Comparison of ENCODE assay signal across 8 mouse cellular contexts in the genomic region with DNA sequence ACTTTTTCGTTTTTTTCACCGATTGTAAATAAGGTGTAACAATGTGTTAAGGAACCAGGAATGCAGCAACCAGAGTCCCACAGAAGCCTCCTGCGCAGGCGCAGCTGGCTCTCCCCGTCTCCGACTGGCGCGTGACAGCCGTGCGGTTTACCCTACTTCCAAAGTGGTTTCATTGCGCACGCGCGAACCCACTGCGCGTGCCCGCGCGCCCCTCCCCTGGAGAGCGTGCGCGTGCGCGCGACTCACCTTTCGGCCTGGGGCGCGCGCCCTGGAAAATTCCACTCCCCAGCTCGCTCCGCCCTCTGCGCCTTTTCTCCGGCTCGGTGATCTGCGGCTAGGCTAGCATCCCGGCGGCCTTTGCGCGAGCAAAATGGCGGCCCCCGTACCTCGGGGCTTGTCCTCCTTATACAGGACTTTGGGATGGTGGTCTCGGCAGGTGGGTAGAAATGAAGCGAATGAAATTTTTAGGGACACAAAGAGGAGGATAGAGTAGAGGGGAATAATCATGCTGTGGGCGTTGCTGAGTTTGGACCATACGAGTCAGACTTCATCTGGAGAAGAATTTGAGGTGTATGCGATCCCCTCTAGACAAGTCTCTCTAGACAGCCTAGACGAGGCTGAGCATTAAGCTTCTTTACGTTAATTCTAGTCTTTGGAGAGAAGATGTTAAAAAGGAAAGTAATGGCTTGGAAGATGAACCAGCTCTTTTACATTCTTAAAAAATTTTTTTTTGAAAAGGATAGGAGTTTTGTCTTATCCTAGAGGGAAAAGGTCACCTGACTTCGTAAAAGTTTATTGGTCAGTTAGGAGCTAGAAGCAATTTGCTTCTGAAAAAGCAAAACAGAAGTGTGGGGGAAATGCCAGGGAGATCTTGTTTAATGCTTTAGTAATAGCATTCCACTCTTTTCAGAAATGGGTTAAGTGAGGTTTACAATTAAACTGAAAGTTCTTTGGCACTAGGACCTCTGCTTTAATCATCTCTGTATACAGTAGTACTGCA. TPM values are rescaled to one million over a fixed set of nuclear protein-coding genes. Genes with fewer than 3 reads are reported as not detected.
DNase-seq lines count a peak whose midpoint lies in the region; ATAC-seq lines count a peak whose summit lies in the region.

Gene Mrpl45 (plus strand): TSS at position 213 of the 1,000 bp plus-strand sequence.

- WGBS in hindbrain, embryonic 11.5 days: under 1% methylated on average over 50 of the region's 50 CpGs

- H3K4me1 ChIP-seq in hindbrain, embryonic 11.5 days (replicated peaks; ENCODE audit: control insufficient read depth, insufficient read depth, low read length): peaks cover 2% of the 10 kb centered on the region; the same call in 1 of the 2 replicates

- H3K36me3 ChIP-seq in hindbrain, embryonic 11.5 days (ENCODE audit: control insufficient read depth, insufficient read depth, low read length): no peaks in the 10 kb centered on the region

- H3K4me2 ChIP-seq in hindbrain, embryonic 11.5 days (replicated peaks; ENCODE audit: low read depth, low read length): peak within 1 kb of the TSS; percentile 28

- peak within 1 kb of the TSS; percentile 62 for H3K9ac ChIP-seq in hindbrain, embryonic 11.5 days (ENCODE audit: low read depth, low read length)

- DNase-seq in MN1 (ENCODE audit: low spot score): peak; percentile 98
- peak; percentile 99 for DNase-seq in cerebellum, adult 9-10 months
- DNase-seq in frontal cortex, adult 2 months (ENCODE audit: extremely low spot score in 1 of 2, low spot score in 1 of 2): peak; percentile 94 to 99
- peak; percentile 100 for DNase-seq in hindbrain, embryonic 11.5 days (ENCODE audit: low spot score)
- DNase-seq in layer of hippocampus, postnatal 10 days (ENCODE audit: low spot score in 2 of 2): peak; percentile 98 to 99
- peak; percentile 98 for DNase-seq in lung, postnatal 10 days
- DNase-seq in ovary, postnatal 36 days (ENCODE audit: low spot score): peak; percentile 99
- peak; percentile 99 for DNase-seq in thymus, postnatal 25 days

- H3K4me3 ChIP-seq in hindbrain, embryonic 11.5 days (ENCODE audit: low read depth, low read length): peak within 1 kb of the TSS; percentile 49

- peak; percentile 96 for ATAC-seq in hindbrain, embryonic 11.5 days (ENCODE audit: low FRiP score)

- no peaks in the 10 kb centered on the region for H3K9me3 ChIP-seq in hindbrain, embryonic 11.5 days (ENCODE audit: control insufficient read depth, low read length)

- no peaks in the 10 kb centered on the region for H3K27me3 ChIP-seq in hindbrain, embryonic 11.5 days (ENCODE audit: control insufficient read depth, insufficient read depth, low read length)

- H3K27ac ChIP-seq in hindbrain, embryonic 11.5 days (ENCODE audit: low read depth, low read length): no peak within 1 kb of the TSS

RNA-seq across cellular contexts. Expression of gene Mrpl45, which starts in this region (rescaled TPM):
- polyA plus RNA-seq in frontal cortex, adult 2 months (2012; rRNA removed): 28.9 TPM in 2 replicates
- 51.4 and 52.9 TPM in 2 replicates for polyA plus RNA-seq in hindbrain, embryonic 11.5 days (2014; fragmentation: Nextera tagmentation; extraction: Ambion mirVana)
- total RNA-seq in layer of hippocampus, postnatal 10 days (2021): 10 to 100 TPM; 22.8 to 23.7 TPM
